Comparison of ENCODE assay signal across 8 mouse cellular contexts in genomic region chr14:24827381-24828031, GRCm38 (mm10).
DNase-seq lines count a peak whose midpoint lies in the region; ATAC-seq and TF ChIP-seq lines count a peak whose summit lies in the region.

No protein-coding gene starts in this region.

- TF ChIP-seq CTCF in left cerebral cortex, adult 2 months (IDR thresholded peaks at IDR 0.05) = no peak

- peaks cover 56% of the 10 kb centered on the region for H3K4me1 ChIP-seq in embryonic facial prominence, embryonic 14.5 days (ENCODE audit: control insufficient read depth, insufficient read depth, low read length)
- H3K4me1 ChIP-seq in intestine, embryonic 16.5 days (ENCODE audit: control insufficient read depth, insufficient read depth, low read length) = peaks cover 17% of the 10 kb centered on the region
- H3K4me1 ChIP-seq in neural tube, embryonic 14.5 days (ENCODE audit: control insufficient read depth, insufficient read depth, low read length) = peaks cover 43% of the 10 kb centered on the region

- no peaks in the 10 kb centered on the region for H3K27me3 ChIP-seq in embryonic facial prominence, embryonic 14.5 days (replicated peaks; ENCODE audit: control insufficient read depth, insufficient read depth, low read length)
- no peaks in the 10 kb centered on the region for H3K27me3 ChIP-seq in intestine, embryonic 16.5 days (replicated peaks; ENCODE audit: control insufficient read depth, insufficient read depth, low read length)
- no peaks in the 10 kb centered on the region; the same call in 1 of the 2 replicates for H3K27me3 ChIP-seq in neural tube, embryonic 14.5 days (ENCODE audit: control insufficient read depth, insufficient read depth, low read length)

- DNase-seq in left cerebral cortex, adult 2 months (ENCODE audit: extremely low spot score in 1 of 2, low spot score in 2 of 2) = no peak
- DNase-seq in left cerebral cortex, adult 8-10 months (ENCODE audit: low spot score in 2 of 2) = no peak
- peak; percentile 74 for DNase-seq in embryonic facial prominence, embryonic 14.5 days (ENCODE audit: low spot score)
- DNase-seq in layer of hippocampus, postnatal 10 days (ENCODE audit: low spot score in 2 of 2) = no peak
- no peak for DNase-seq in kidney, postnatal 10 days
- DNase-seq in ovary, adult 18-20 months (ENCODE audit: low spot score) = no peak

- WGBS in embryonic facial prominence, embryonic 14.5 days = 17% methylated on average over 8 of the region's 8 CpGs
- 24% methylated on average over 8 of the region's 8 CpGs for WGBS in intestine, embryonic 16.5 days
- 8% methylated on average over 8 of the region's 8 CpGs for WGBS in neural tube, embryonic 14.5 days

- peak overlapping the region; percentile 69 for H3K27ac ChIP-seq in left cerebral cortex, adult 2 months
- H3K27ac ChIP-seq in embryonic facial prominence, embryonic 14.5 days (replicated peaks; ENCODE audit: low read depth, low read length) = peak overlapping the region; percentile 70
- H3K27ac ChIP-seq in intestine, embryonic 16.5 days (ENCODE audit: low read length) = peak overlapping the region; percentile 59
- peak overlapping the region; percentile 93 for H3K27ac ChIP-seq in neural tube, embryonic 14.5 days (ENCODE audit: low read depth, low read length)

- H3K4me3 ChIP-seq in left cerebral cortex, adult 2 months = no peak overlapping the region
- no peak overlapping the region for H3K4me3 ChIP-seq in embryonic facial prominence, embryonic 14.5 days (ENCODE audit: low read depth, low read length)
- no peak overlapping the region for H3K4me3 ChIP-seq in intestine, embryonic 16.5 days (ENCODE audit: low read length)
- H3K4me3 ChIP-seq in neural tube, embryonic 14.5 days (ENCODE audit: low read depth, low read length) = no peak overlapping the region

- no peaks in the 10 kb centered on the region for H3K36me3 ChIP-seq in embryonic facial prominence, embryonic 14.5 days (ENCODE audit: control insufficient read depth, insufficient read depth, low read length)
- H3K36me3 ChIP-seq in intestine, embryonic 16.5 days (ENCODE audit: control insufficient read depth, insufficient read depth, low read length) = no peaks in the 10 kb centered on the region
- no peaks in the 10 kb centered on the region for H3K36me3 ChIP-seq in neural tube, embryonic 14.5 days (ENCODE audit: control insufficient read depth, insufficient read depth, low read length)

- peak; percentile 24; the same call in 1 of the 2 replicates for ATAC-seq in embryonic facial prominence, embryonic 14.5 days (ENCODE audit: low read depth)
- peak; percentile 58; the same call in 1 of the 2 replicates for ATAC-seq in intestine, embryonic 16.5 days
- ATAC-seq in neural tube, embryonic 14.5 days (ENCODE audit: low read depth) = peak; percentile 78

- intact Hi-C loops in left cerebral cortex, adult 2 months (cut with DNase I) = loop anchor here (2.0 to 10.0 kb wide), 3 partner anchors 43 to 627 kb away; partner anchors contain the start of gene Zmiz1

- no peak overlapping the region for H3K9ac ChIP-seq in embryonic facial prominence, embryonic 14.5 days (ENCODE audit: low read depth, low read length)
- no peak overlapping the region for H3K9ac ChIP-seq in intestine, embryonic 16.5 days (ENCODE audit: low read depth, low read length)
- H3K9ac ChIP-seq in neural tube, embryonic 14.5 days (replicated peaks; ENCODE audit: low read depth, low read length) = no peak overlapping the region

- H3K9me3 ChIP-seq in embryonic facial prominence, embryonic 14.5 days (ENCODE audit: control insufficient read depth, low read length) = no peaks in the 10 kb centered on the region
- H3K9me3 ChIP-seq in intestine, embryonic 16.5 days (ENCODE audit: control insufficient read depth, low read length) = no peaks in the 10 kb centered on the region
- H3K9me3 ChIP-seq in neural tube, embryonic 14.5 days (ENCODE audit: control insufficient read depth, low read length) = no peaks in the 10 kb centered on the region

- H3K4me2 ChIP-seq in embryonic facial prominence, embryonic 14.5 days (ENCODE audit: low read depth, low read length) = no peak overlapping the region
- no peak overlapping the region for H3K4me2 ChIP-seq in intestine, embryonic 16.5 days (ENCODE audit: low read depth, low read length)
- no peak overlapping the region for H3K4me2 ChIP-seq in neural tube, embryonic 14.5 days (ENCODE audit: low read depth, low read length)

Comparison
In these comparisons a context has a peak if more than half of its experiments do, and no peak if none do; other contexts are left out.
1. ATAC-seq: peak in every context shown above with its lines; median percentile 78 in neural tube, embryonic 14.5 days; 58 in intestine, embryonic 16.5 days; 24 in embryonic facial prominence, embryonic 14.5 days.